Mouse (Mus musculus): Measurements from ENCODE around the gene Lig3.

DNA sequence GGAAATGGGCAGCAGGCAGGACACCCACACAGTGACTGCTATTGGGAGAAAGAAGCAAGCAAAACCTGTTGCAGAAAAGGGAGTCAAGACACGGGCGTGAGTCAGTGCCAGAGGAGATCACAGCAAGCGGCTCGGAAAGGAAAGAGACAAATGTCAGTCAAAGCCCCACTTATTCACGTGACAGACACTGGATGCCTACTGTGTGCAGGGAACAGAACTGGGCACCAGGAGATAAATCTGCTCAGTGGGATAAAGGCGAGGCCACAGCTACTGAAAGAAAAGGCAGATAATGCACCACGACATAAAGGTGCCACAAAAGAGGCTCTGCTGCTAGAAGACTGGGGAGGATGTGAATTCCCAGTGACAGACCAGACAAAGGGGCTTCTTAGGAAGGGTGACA is 56.9 kb downstream of the Lig3 start:
- TF ChIP-seq USF1 (IDR thresholded peaks at IDR 0.05; ENCODE audit: low read depth) (no peak), CTCF (IDR thresholded peaks at IDR 0.05; ENCODE audit: control insufficient read depth, insufficient read depth, insufficient read length) (no peak)
